Mouse (Mus musculus) layer of hippocampus, postnatal 25 days (tissue): ENCODE data around the gene Pigb. TPM values are rescaled to one million over a fixed set of nuclear protein-coding genes. Genes with fewer than 3 reads are reported as not detected.

Experiments used
- microRNA-seq, 2 experiments: library from miRNA; unstranded; fragments of <30 nt; microRNA quantifications; one replicate each; pipeline ENCODE4 v1.2.0; 2021
- total RNA-seq, 2 experiments: library from RNA; stranded (reverse); gene quantifications; 2 replicates each; pipeline ENCODE4 v1.2.3; 2021

Gene Pigb
- total RNA-seq, 2 experiments from 2014 or later = 13.7 to 18.1 TPM

Small RNA genes within 50 kb of the gene (microRNA-seq; reads per million reads assigned to microRNA genes)
- 0 reads per million in 2 experiments for gene Gm27353

Other genes starting within 250 kb of the Pigb start
- gene Prtg, start 233.5 kb downstream of the Pigb start, total RNA-seq = 1 to 10 TPM; 1.6 to 2.2 TPM
- gene Pygo1, start 114.7 kb downstream of the Pigb start, total RNA-seq = 10 to 100 TPM; 25.6 to 28.4 TPM
- 1 to 10 TPM; 2.0 to 2.5 TPM for gene Dyx1c1, start 81.6 kb downstream of the Pigb start, total RNA-seq
- under 1 TPM in 1 of 2 experiments, not detected in 1; 0.25 TPM for gene Gm44503, start 81.5 kb downstream of the Pigb start, total RNA-seq
- 10 to 100 TPM in 1 of 2 experiments, 1 to 10 TPM in 1; 9.9 to 11.1 TPM for gene Ccpg1os, start 55.0 kb downstream of the Pigb start, total RNA-seq
- 100 to 1,000 TPM; 134 to 158 TPM for gene Ccpg1, start 54.9 kb downstream of the Pigb start, total RNA-seq
- gene Rab27a, start 4.5 kb upstream of the Pigb start, total RNA-seq = 10 to 100 TPM; 11.4 to 11.9 TPM
- 1 to 10 TPM; 3.9 to 4.6 TPM for gene Khdc3, start 61.5 kb upstream of the Pigb start, total RNA-seq
- 1 to 10 TPM in 1 of 2 experiments, under 1 TPM in 1; 0.42 to 1.1 TPM for gene Gm20509, start 62.1 kb upstream of the Pigb start, total RNA-seq
- gene Rsl24d1, start 73.0 kb upstream of the Pigb start, total RNA-seq = 10 to 100 TPM; 61.9 to 64.8 TPM